Comparison of ENCODE assay signal across 8 mouse cellular contexts in genomic region chr19:44310155-44310575, GRCm38 (mm10). TPM values are rescaled to one million over a fixed set of nuclear protein-coding genes. Genes with fewer than 3 reads are reported as not detected.
A peak's percentile ranks its signal among the peaks of the same experiment; 100 is the strongest.
DNase-seq lines count a peak whose midpoint lies in the region; TF ChIP-seq lines count a peak whose summit lies in the region.
"Not testable (repeated sequence)": the region's sequence is repeated elsewhere in the genome, so short reads cannot be mapped to it uniquely, and the experiment has no call there.
"Had no signal": no experiment of that assay in that cellular context is flagged by ENCODE, and none has a peak within 500 bp of the region (broad histone marks: within the 10 kb centered on the region; RNA-seq: fewer than 3 reads in every experiment).

No protein-coding gene starts in this region.

- H3K79me2 ChIP-seq in myocyte (ENCODE audit: control insufficient read depth, insufficient read depth), result peaks cover 14% of the 10 kb centered on the region

- H3K9me3 ChIP-seq in embryonic facial prominence, embryonic 10.5 days, result not testable (repeated sequence)

- 92% methylated on average over 1 of the region's 1 CpGs for WGBS in embryonic facial prominence, embryonic 10.5 days

- H3K4me3 ChIP-seq in embryonic facial prominence, embryonic 10.5 days; myocyte: not testable (repeated sequence)

- H3K36me3 ChIP-seq in embryonic facial prominence, embryonic 10.5 days (replicated peaks), result peaks cover 44% of the 10 kb centered on the region
- H3K36me3 ChIP-seq in myocyte (ENCODE audit: control insufficient read depth, insufficient read depth), result peaks cover 37% of the 10 kb centered on the region

- peak; percentile 22 for DNase-seq in MN1 (ENCODE audit: low spot score)
- peak; percentile 3 for DNase-seq in embryonic facial prominence, embryonic 10.5 days (ENCODE audit: low spot score)
- peak; percentile 76 for DNase-seq in heart, adult 11 months
- peak; percentile 0 for DNase-seq in layer of hippocampus, adult 9-11 months
- peak; percentile 18 for DNase-seq in testis, postnatal 10 days (ENCODE audit: low spot score)

- not testable (repeated sequence) for H3K27ac ChIP-seq in embryonic facial prominence, embryonic 10.5 days (replicated peaks)

- H3K4me2 ChIP-seq in myocyte (ENCODE audit: low read depth), result peak overlapping the region; percentile 63

- not testable (repeated sequence) for H3ac ChIP-seq in myocyte (ENCODE audit: control insufficient read depth, insufficient read length)

- H3K4me1 ChIP-seq in embryonic facial prominence, embryonic 10.5 days, result peaks cover 29% of the 10 kb centered on the region

- not testable (repeated sequence) for H3K27me3 ChIP-seq in embryonic facial prominence, embryonic 10.5 days (replicated peaks; ENCODE audit: low read depth, poor library complexity, severe bottlenecking); myocyte (ENCODE audit: control insufficient read depth, insufficient read depth, insufficient read length)

- TF ChIP-seq POLR2A in myocyte (IDR thresholded peaks at IDR 0.05; ENCODE audit: insufficient read length, low read depth), result not testable (repeated sequence)

TF ChIP-seq in myocyte, 11 proteins besides CTCF, POLR2A, EP300 and RAD21:
- TF ChIP-seq POLR2AphosphoS2 (IDR thresholded peaks at IDR 0.05; ENCODE audit: insufficient read length, low read depth) (peak; percentile 75), CEBPB (IDR thresholded peaks at IDR 0.05; ENCODE audit: insufficient read depth, poor library complexity, severe bottlenecking) (0 out of 2 replicates have a peak, but pooled peaks have one; percentile 12)
TF ChIP-seq in myocyte: peak in this region for 2; not testable (repeated sequence) for 9.

RNA-seq across cellular contexts. Expression of gene Scd2, which starts 16.7 kb away (rescaled TPM):
- polyA plus RNA-seq in embryonic facial prominence, embryonic 10.5 days (2016; fragmentation: Nextera tagmentation; extraction: Ambion mirVana), result 324 and 353 TPM in 2 replicates
- 868 TPM for polyA plus RNA-seq in myocyte (2012; fragmentation: generic; extraction: Trizol)

RNA-seq across cellular contexts. Expression of gene Scd4, which starts 22.7 kb away (rescaled TPM):
- polyA plus RNA-seq in embryonic facial prominence, embryonic 10.5 days (2016; fragmentation: Nextera tagmentation; extraction: Ambion mirVana), result 0.05 and 0.10 TPM in 2 replicates
- polyA plus RNA-seq in myocyte (2012; fragmentation: generic; extraction: Trizol), result 0.16 TPM
- polyA plus RNA-seq: embryonic facial prominence, embryonic 11.5 days; erythroblast, embryonic 14.5 days had no signal

Comparison
In these comparisons a context has a peak if more than half of its experiments do, and no peak if none do; other contexts are left out.
1. DNase-seq: peak in every context shown above with its lines; median percentile 76 in heart, adult 11 months; 22 in MN1; 18 in testis, postnatal 10 days; 3 in embryonic facial prominence, embryonic 10.5 days; 0 in layer of hippocampus, adult 9-11 months.